Mouse (Mus musculus) heart, adult 2 months (tissue): ENCODE measurements around the gene Olfr69.
"Not testable (repeated sequence)": the region's sequence is repeated elsewhere in the genome, so short reads cannot be mapped to it uniquely, and the experiment has no call there.

Experiments used
- CTCF ChIP-seq: fragments of 200-600 bp; IDR thresholded peaks from 2 replicates; pipeline ENCODE4 v1.8.1; 2022; ENCODE audit warnings: antibody characterized with exemption, mild to moderate bottlenecking, moderate library complexity
- POLR2A ChIP-seq: fragments of 200-500 bp; IDR thresholded peaks from 2 replicates; pipeline ENCODE4 v1.6.1; 2011; ENCODE audit warnings: mild to moderate bottlenecking, low read depth, low read length, control low read depth; ENCODE audit not compliant: insufficient read depth

DNA sequence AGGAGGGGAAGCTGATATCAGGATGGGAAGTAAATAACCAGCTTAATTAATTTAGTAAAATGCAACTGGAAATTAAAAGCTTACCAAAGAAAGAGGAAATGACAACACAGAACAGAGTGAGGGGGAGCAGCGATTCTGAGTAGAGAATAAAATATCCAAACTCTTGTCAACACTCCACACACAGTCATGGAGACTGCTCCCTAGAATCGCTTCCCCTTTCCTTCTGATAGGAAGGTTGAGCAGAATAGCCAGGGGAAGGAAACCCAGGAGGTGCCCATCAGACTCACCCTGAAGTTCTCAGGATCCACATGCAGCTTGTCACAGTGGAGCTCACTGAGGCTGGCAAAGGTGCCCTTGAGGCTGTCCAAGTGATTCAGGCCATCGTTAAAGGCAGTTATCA lies 41.8 kb upstream of the Olfr69 start:
- not testable (repeated sequence) for TF ChIP-seq CTCF, POLR2A
